9 mouse cellular contexts compared by ENCODE assay signal in genomic region chr8:79562071-79562581, GRCm38 (mm10).
A peak's percentile ranks its signal among the peaks of the same experiment; 100 is the strongest.
DNase-seq lines count a peak whose midpoint lies in the region.
"Had no signal": no experiment of that assay in that cellular context is flagged by ENCODE, and none has a peak within 500 bp of the region (broad histone marks: within the 10 kb centered on the region; RNA-seq: fewer than 3 reads in every experiment).

No protein-coding gene starts in this region.

- H3K4me1 ChIP-seq in heart, embryonic 10.5 days = peaks cover 5% of the 10 kb centered on the region
- H3K4me1 ChIP-seq: liver, embryonic 15.5 days had no signal

- DNase-seq in left cerebral cortex, adult 9 months (ENCODE audit: low spot score in 2 of 2) = peak; percentile 3 to 20
- no peak for DNase-seq in left cerebral cortex, adult 11 months (ENCODE audit: low spot score)
- DNase-seq in embryo, embryonic 9.5 days (ENCODE audit: extremely low spot score) = peak; percentile 5
- DNase-seq in heart, embryonic 10.5 days (ENCODE audit: low spot score) = peak; percentile 85
- DNase-seq in kidney, postnatal 4 days = peak; percentile 11 to 23
- peak; percentile 3 for DNase-seq in right cerebral cortex, postnatal 4 days
- DNase-seq in adrenal gland, adult 18-20 months (ENCODE audit: low spot score in 2 of 2) = no peak
- no peak for DNase-seq in thymus, postnatal 4 days

- H3K36me3 ChIP-seq in heart, embryonic 10.5 days = no peaks in the 10 kb centered on the region
- H3K36me3 ChIP-seq: liver, embryonic 15.5 days had no signal

- no peaks in the 10 kb centered on the region for H3K9me3 ChIP-seq in heart, embryonic 10.5 days
- H3K9me3 ChIP-seq: liver, embryonic 15.5 days had no signal

- H3K27me3 ChIP-seq in heart, embryonic 10.5 days (ENCODE audit: insufficient read depth, poor library complexity, severe bottlenecking) = no peaks in the 10 kb centered on the region
- H3K27me3 ChIP-seq: liver, embryonic 15.5 days had no signal

- peak overlapping the region; percentile 88 for H3K27ac ChIP-seq in heart, embryonic 10.5 days
- H3K27ac ChIP-seq: liver, embryonic 15.5 days had no signal

- WGBS in heart, embryonic 10.5 days = 40% methylated on average over 11 of the region's 11 CpGs

- peak overlapping the region; percentile 5; the same call in 1 of the 2 replicates for H3K4me3 ChIP-seq in heart, embryonic 10.5 days
- H3K4me3 ChIP-seq: liver, embryonic 15.5 days had no signal

Comparison
In these comparisons a context has a peak if more than half of its experiments do, and no peak if none do; other contexts are left out.
1. DNase-seq: peak in left cerebral cortex, adult 9 months (2 of 2), embryo, embryonic 9.5 days (single experiment), heart, embryonic 10.5 days (single experiment), kidney, postnatal 4 days (2 of 2) and right cerebral cortex, postnatal 4 days (single experiment); none in left cerebral cortex, adult 11 months (single experiment), adrenal gland, adult 18-20 months (0 of 2) and thymus, postnatal 4 days (single experiment).